Mouse (Mus musculus): Measurements from ENCODE around the gene Pdia2. TPM values are rescaled to one million over a fixed set of nuclear protein-coding genes. Genes with fewer than 3 reads are reported as not detected.
"Not testable (repeated sequence)": the region's sequence is repeated elsewhere in the genome, so short reads cannot be mapped to it uniquely, and the experiment has no call there.

Gene Pdia2
- polyA plus RNA-seq, 1 experiment = 0.15 TPM

DNA sequence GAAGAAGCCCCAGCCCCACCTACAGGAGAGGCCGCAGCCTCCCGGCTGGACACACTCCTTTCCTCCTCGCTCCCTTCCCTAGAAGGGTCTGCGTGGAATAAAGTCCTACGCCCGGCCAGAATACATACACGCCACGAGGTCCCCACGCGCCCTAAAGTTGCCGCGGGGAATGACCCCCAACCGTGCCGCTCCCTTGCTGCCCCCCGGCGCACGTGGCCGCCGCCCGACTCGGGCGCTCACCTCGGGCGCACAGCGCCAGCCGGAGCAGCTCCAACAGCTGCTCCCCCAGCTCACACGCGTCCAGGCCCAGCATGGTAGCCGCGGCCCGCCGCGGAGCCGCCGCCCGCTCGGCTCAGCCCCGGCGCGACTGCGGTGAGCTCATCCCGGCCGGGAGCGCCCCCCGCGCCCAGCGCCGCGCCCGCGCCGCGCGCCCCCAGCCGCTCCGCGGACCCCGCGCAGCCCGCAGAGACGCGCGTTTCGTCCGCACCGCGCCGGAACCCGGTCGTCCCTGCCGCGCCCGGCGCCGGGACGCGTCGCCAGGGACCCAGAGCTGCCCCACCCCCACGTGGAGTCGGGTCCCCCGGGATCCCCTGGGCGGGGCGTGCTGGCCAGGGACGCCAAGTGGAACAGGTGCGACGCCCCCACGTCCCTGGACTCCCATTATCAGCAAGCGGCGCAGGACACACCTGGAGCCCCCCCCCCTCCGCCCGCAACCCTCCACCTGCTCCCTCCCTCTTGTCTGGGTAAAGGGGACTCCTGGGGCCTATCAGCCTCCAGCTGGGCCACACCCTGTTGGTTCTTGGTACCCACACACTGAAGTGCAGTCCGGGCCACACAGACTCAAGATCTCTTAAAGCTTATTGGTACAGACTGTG, 2.2 kb upstream of the Pdia2 start:
- DNase-seq (ENCODE audit: low read depth) = no peak

DNA sequence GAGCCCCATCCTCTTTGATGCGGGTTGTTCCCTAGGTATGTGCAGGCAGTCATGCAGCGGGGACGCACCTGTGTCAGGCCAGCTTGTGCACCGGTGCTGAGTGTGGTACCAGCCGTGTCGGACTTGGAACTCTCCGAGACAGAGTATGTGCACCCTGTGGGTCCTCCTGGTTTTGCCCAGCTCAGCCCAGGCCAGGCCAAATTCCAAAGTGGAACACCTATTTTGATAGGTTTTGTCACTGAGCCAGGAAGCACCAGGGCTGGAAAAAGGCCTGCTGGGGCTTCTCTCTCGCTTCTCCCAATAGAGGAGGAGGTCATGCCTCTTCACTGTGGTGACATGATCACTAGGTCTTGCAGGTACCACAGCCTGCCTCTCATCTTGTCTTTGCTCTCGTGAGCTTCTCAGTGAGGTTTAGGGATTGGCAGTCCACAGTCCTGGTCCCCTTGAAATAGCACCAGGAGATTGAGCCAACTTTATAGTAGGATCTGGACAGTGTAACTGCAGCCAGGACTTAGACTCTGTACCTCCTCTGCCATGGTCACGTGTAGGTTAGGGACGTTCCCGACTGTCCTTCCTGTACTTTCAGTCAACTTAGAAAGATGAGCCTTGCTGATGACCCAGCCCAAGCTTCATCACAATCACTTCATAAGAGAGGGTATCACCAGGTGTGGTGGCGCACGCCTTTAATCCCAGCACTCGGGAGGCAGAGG, 6.3 kb downstream of the Pdia2 start:
- DNase-seq (ENCODE audit: low read depth) = no peak

DNA sequence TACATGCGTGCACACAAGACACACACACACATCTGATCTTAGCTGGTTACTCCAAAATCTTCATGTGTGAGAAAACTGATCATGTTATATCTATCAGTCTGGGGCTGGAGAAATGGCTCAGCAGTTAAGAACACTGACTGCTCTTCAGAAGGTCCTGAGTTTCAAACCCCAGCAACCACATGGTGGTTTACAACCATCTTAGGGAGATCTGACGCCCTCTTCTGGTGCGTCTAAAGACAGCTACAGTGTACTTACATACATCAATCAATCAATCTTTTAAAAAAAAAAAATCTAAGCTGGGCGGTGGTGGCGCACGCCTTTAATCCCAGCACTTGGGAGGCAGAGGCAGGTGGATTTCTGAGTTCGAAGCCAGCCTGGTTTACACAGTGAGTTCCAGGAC, 7.4 kb downstream of the Pdia2 start:
- DNase-seq (ENCODE audit: low read depth) = not testable (repeated sequence)

DNA sequence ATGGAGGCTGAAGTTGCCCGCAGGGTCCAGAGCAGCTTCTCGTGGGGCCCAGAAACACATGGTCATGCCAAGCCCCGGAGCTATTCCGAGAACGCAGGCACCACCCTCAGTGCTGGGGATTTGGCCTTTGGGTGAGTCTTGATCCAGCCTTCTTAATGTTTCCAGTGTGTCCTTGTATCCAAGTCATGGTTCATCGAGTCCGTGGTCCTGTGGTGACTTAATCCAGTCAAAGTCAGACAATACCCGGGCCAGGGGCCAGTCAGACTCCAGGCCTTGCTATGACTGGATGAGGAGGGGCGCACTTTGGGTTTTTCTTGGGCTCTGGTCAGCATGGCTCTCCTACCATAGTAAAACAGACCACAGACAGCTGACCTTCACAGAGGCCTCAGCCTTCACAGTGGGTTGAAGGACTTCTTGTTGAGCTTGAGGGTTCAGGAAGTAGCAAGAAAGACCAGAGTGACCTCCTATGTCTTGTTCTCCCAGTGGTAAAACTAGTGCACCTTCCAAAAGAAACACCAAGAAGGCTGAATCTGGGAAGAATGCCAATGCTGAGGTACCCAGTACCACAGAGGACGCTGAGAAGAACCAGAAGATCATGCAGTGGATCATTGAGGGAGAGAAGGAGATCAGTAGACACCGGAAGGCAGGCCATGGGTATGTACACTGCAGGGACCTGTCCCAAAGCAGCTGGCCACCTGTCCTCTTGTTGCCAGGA, 10.6 kb downstream of the Pdia2 start:
- DNase-seq (ENCODE audit: low read depth) = peak; percentile 80

DNA sequence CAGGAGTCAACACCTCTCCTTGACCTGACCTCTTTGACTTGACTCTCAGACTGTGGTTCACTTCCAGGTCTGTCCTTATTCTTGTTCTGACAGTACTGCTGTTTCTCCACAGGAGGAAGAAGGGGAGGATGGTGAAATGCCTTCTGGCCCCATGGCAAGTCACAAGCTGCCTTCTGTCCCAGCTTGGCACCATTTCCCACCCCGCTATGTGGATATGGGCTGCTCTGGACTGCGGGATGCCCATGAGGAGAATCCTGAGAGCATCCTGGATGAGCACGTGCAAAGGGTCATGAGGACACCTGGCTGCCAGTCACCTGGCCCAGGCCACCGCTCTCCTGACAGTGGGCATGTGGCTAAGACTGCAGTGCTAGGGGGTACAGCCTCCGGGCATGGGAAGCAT, 11.3 kb downstream of the Pdia2 start:
- peak; percentile 61 for DNase-seq (ENCODE audit: low read depth)

DNA sequence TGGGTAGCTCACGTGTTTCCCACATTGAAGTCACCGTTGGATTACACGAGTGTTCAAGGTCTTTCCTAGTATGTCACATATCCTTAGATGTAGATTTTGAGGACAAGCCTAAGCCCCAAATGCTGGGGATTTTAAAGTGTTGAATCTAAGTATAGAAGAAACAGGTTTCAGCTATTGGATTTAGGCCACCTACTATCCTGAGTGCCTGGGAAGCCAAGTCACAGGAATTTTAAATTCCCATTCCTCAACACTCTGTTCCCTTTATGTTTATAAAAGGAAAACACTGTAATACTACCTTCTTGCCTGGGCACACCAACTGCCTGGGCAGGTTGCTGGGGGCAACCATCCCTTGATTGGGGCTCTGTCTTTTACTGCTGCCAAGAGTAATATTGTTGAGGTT, 17.7 kb downstream of the Pdia2 start:
- DNase-seq (ENCODE audit: low read depth) = no peak

DNA sequence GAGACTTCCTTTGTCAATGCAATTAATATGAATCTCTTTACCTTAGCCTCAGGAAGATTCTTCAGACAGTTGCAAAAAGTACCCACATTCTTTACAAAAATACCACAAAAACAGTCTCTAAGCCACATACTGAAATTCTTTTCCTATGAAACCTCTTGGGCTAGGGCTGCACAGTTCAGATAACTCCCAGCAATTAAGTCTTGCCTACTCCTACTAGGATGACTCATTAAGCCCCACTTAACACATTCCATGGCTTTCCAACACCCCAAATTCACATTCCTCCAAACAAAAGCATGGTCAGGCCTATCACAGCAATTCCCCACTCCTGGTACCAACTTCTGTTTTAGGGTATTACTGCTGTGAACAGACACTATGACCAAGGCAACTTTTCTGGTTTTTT, 20.3 kb downstream of the Pdia2 start:
- DNase-seq (ENCODE audit: low read depth) = no peak

DNA sequence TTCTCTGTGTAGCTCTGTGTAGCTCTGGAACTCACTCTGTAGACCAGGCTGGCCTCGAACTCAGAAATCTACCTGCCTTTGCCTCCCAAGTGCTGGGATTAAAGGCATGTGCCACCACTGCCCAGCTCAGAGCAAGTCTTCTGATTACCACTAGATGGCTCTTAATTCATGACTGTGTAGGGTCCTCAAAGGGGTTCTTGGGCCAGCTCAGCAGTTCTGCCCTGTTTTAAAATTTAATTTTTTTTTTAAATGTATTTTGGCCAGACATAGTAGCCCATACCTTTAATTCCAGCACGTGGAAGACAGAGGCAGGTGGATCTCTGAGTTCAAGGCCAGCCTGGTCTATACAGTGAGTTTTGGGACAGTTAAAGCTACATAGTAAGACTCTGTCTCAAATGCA, 23.6 kb downstream of the Pdia2 start:
- DNase-seq (ENCODE audit: low read depth) = not testable (repeated sequence)

DNA sequence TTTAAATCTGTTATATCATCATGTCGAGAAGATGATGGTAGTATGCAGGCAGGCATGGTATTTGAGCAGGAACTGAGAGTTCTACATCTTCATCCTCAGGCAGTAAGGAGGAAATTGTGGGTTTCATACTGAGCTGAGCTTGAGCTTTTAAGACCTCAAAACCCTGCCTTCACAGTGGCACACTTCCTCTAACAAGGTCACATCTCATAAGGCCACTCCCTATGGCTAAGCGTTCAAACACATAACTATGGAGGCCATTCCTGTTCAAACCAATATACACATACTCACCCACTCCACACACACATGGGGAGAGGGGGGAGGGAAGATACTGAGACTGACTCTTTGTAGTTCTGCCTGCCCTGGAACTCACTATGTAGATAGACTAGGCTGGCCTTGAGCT, 30.8 kb downstream of the Pdia2 start:
- DNase-seq (ENCODE audit: low read depth) = no peak

DNA sequence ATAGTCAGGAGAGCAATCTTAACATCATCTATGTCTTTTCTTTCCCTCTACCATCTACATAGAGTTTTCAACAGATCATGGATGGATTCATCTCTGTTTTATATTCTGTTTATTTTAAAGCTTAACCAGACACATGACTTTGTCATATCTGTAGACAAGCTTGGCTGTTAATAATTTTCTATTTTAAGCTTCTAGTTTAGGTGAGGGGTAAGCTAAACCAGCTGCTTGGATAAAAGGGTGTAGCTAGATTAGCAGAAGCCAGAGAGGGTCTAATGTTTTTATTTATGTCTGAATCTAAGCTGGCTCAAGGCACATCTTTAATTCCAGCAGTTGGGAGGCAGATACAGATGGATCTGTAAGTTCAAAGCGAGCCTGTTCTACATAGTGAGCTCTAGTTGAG, 36.2 kb downstream of the Pdia2 start:
- DNase-seq (ENCODE audit: low read depth) = no peak

DNA sequence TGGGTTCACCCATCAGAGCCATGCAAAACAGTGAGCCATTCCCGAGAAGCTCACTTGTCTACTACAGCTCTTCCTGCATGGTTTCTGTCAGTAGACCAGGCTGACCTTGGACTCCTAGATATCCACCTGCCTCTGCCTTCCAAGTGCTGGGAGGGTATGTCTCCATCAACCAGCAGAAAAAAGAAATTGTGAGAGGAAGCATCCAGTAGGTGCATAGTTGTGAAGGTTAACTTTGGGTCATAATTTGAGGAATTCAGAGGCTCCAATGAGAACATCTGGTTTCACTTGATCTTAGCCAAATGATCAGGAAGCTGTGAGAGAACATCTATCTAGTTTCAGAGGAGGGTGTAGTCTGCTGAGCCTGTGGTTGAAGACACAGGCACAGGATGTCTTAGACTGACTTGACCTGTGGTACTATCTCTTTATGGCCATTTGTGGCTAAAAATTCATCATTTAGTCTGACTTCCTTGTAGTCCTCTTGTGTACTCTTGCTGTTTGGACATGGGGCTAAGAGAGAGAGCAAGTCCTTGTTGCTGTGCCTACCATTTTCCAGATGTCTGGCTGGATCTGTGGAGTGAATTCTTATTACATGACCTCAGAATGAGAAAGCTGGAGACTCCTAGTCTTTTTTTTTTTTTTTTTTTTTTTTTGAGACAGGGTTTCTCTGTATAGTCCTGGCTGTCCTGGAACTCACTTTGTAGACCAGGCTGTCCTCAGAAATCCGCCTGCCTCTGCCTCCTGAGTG, 46.8 kb downstream of the Pdia2 start:
- no peak for DNase-seq (ENCODE audit: low read depth)

DNA sequence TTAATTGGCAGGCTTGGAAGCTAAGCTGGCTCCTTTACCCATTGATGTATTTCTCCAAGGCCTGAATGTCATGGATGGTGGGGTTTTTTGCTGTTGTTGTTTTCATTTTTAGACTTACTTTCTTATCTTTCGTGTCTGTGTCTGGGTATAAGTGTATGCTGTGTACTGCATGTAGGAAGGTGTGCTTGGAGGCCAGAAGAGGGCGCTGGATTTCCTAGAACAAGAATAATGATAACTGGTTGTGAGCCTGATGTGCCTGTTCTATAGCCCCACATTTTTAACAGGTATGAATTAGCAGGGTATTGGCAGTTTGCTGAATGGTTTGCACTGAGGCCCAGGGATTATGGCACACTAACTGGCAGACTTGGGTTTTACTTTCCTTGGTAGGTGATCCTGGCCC, 49.8 kb downstream of the Pdia2 start:
- DNase-seq (ENCODE audit: low read depth) = no peak

Other genes starting within 250 kb of the Pdia2 start
- 2.4 TPM in 2 replicates for gene A930017K11Rik, start 246.5 kb downstream of the Pdia2 start, polyA plus RNA-seq (2012; rRNA removed)
- 27.6 and 28.1 TPM in 2 replicates for gene Capn15, start 213.3 kb downstream of the Pdia2 start, polyA plus RNA-seq (2012; rRNA removed)
- gene Rab11fip3, start 129.5 kb downstream of the Pdia2 start, polyA plus RNA-seq (2012; rRNA removed) = 29.9 and 35.0 TPM in 2 replicates
- gene Decr2, start 108.8 kb downstream of the Pdia2 start, polyA plus RNA-seq (2012; rRNA removed) = 24.3 and 24.4 TPM in 2 replicates
- 7.2 and 9.4 TPM in 2 replicates for gene Nme4, start 103.5 kb downstream of the Pdia2 start, polyA plus RNA-seq (2012; rRNA removed)
- 65.0 and 70.0 TPM in 2 replicates for gene Tmem8, start 85.8 kb downstream of the Pdia2 start, polyA plus RNA-seq (2012; rRNA removed)
- 75.3 and 86.7 TPM in 2 replicates for gene Mrpl28, start 75.6 kb downstream of the Pdia2 start, polyA plus RNA-seq (2012; rRNA removed)
- 16.8 and 19.5 TPM in 2 replicates for gene Axin1, start 60.4 kb downstream of the Pdia2 start, polyA plus RNA-seq (2012; rRNA removed)
- gene Rgs11, start 3.9 kb upstream of the Pdia2 start, polyA plus RNA-seq (2012; rRNA removed) = 27.1 and 28.9 TPM in 2 replicates
- gene Arhgdig, start 8.7 kb upstream of the Pdia2 start, polyA plus RNA-seq (2012; rRNA removed) = 3.2 and 3.3 TPM in 2 replicates
- gene Fam234a, start 45.2 kb upstream of the Pdia2 start, polyA plus RNA-seq (2012; rRNA removed) = 67.7 and 87.0 TPM in 2 replicates
- gene Luc7l, start 53.8 kb upstream of the Pdia2 start, polyA plus RNA-seq (2012; rRNA removed) = 22.4 and 23.9 TPM in 2 replicates
- gene Neurl1b, start 215.7 kb upstream of the Pdia2 start, polyA plus RNA-seq (2012; rRNA removed) = 7.2 and 13.0 TPM in 2 replicates